Mouse (Mus musculus) stomach, embryonic 16.5 days (tissue): ENCODE results near the gene Fut2. TPM values are rescaled to one million over a fixed set of nuclear protein-coding genes. Genes with fewer than 3 reads are reported as not detected.

Experiments used
- ATAC-seq: fragments of 200-750 bp; cut with Nextera tagmentation; 2 replicates; pipeline ENCODE4 v1.8.0; 2017; ENCODE audit warnings: moderate number of reproducible peaks, moderate TSS enrichment; ENCODE audit not compliant: insufficient read depth, low FRiP score
- H3K27ac ChIP-seq: fragments of 300-500 bp; sonication (generic); 2 replicates; pipeline ENCODE4 v1.5.1; 2014; ENCODE audit warnings: low read length
- H3K27me3 ChIP-seq: fragments of 300-500 bp; sonication (generic); 2 replicates; pipeline ENCODE4 v1.6.1; 2014; ENCODE audit warnings: low read length, control low read depth, mixed read lengths; ENCODE audit not compliant: control insufficient read depth, insufficient read depth
- H3K36me3 ChIP-seq: fragments of 300-500 bp; sonication (generic); 2 replicates; pipeline ENCODE4 v1.6.1; 2014; ENCODE audit warnings: low read length; ENCODE audit not compliant: control insufficient read depth, insufficient read depth
- H3K4me1 ChIP-seq: fragments of 300-500 bp; sonication (generic); 2 replicates; pipeline ENCODE4 v1.6.1; 2014; ENCODE audit warnings: low read length, control low read depth, mixed read lengths; ENCODE audit not compliant: control insufficient read depth, insufficient read depth
- H3K4me2 ChIP-seq: fragments of 300-500 bp; sonication (generic); 2 replicates; pipeline ENCODE4 v1.6.1; 2014; ENCODE audit warnings: low read depth, low read length, mixed read lengths
- H3K4me3 ChIP-seq: fragments of 300-500 bp; sonication (generic); replicated peaks from 2 replicates; pipeline ENCODE4 v1.5.1; 2014; ENCODE audit warnings: mild to moderate bottlenecking, low read length
- H3K9ac ChIP-seq: fragments of 300-500 bp; sonication (generic); 2 replicates; pipeline ENCODE4 v1.6.1; 2014; ENCODE audit warnings: low read length
- H3K9me3 ChIP-seq: fragments of 300-500 bp; sonication (generic); replicated peaks from 2 replicates; pipeline ENCODE4 v1.6.1; 2016; ENCODE audit warnings: low read length, control low read depth; ENCODE audit not compliant: control insufficient read depth
- WGBS: fragments of 180-500 bp; shearing (Covaris S2); extraction: QIAGEN DNeasy Blood & Tissue Kit; methylation state at CpG from one replicate; pipeline ENCODE4 v1.1.7; 2014; 5-methylcytosine and 5-hydroxymethylcytosine counted together
- polyA plus RNA-seq: library from polyadenylated mRNA; unstranded; fragments of >200 nt; fragmentation: Nextera tagmentation; extraction: Ambion mirVana; gene quantifications from 2 replicates; pipeline ENCODE4 v1.2.1, GENCODE M21; 2015

Gene Fut2
- polyA plus RNA-seq, 1 experiment from 2014 or later, result 13.8 TPM

GRCm38 (mm10) chr7:45697894-45698293 is 31.7 kb upstream of the Fut2 start:
- Histone ChIP-seq H3K4me3 (no peak overlapping the region), H3K9ac (no peak overlapping the region), H3K27me3 (peaks cover 20% of the 10 kb centered on the region; the same call in 1 of the 2 replicates), H3K4me2 (no peak overlapping the region), H3K4me1 (peaks cover 10% of the 10 kb centered on the region), H3K27ac (no peak overlapping the region), H3K9me3 (no peaks in the 10 kb centered on the region), H3K36me3 (no peaks in the 10 kb centered on the region)
- 80% methylated on average over 6 of the region's 7 CpGs for WGBS
- ATAC-seq, result no peak

- Histone ChIP-seq H3K27ac (no peak overlapping the region), H3K9ac (no peak overlapping the region), H3K27me3 (peaks cover 15% of the 10 kb centered on the region; the same call in 1 of the 2 replicates), H3K4me1 (peaks cover 4% of the 10 kb centered on the region), H3K9me3 (no peaks in the 10 kb centered on the region), H3K4me2 (no peak overlapping the region), H3K36me3 (no peaks in the 10 kb centered on the region), H3K4me3 (no peak overlapping the region)
- 15% methylated on average over 6 of the region's 6 CpGs for WGBS
- ATAC-seq, result no peak; the same call in 1 of the 2 replicates
These were observed 28.9 kb upstream of the Fut2 start for GRCm38 (mm10) chr7:45695098-45695497.

- Histone ChIP-seq H3K9me3 (no peaks in the 10 kb centered on the region), H3K27ac (no peak within 1 kb of the TSS), H3K9ac (no peak within 1 kb of the TSS), H3K4me1 (no peaks in the 10 kb centered on the region), H3K4me2 (no peak within 1 kb of the TSS), H3K36me3 (no peaks in the 10 kb centered on the region), H3K4me3 (no peak within 1 kb of the TSS), H3K27me3 (peaks cover 6% of the 10 kb centered on the region; the same call in 1 of the 2 replicates)
- ATAC-seq, result no peak
- 90% methylated on average over 50 of the region's 50 CpGs for WGBS
These were observed 27.9 kb upstream of the Fut2 start, which contains the start of gene Sec1 for GRCm38 (mm10) chr7:45693921-45694591. Sec1 (minus strand) TSS chr7:45694402.

- Histone ChIP-seq H3K9me3 (no peaks in the 10 kb centered on the region), H3K27me3 (no peaks in the 10 kb centered on the region), H3K4me2 (no peak overlapping the region), H3K4me3 (no peak overlapping the region), H3K27ac (no peak overlapping the region), H3K4me1 (no peaks in the 10 kb centered on the region), H3K36me3 (no peaks in the 10 kb centered on the region), H3K9ac (no peak overlapping the region)
- 83% methylated on average over 2 of the region's 2 CpGs for WGBS
- no peak for ATAC-seq
These were observed 26.2 kb upstream of the Fut2 start for GRCm38 (mm10) chr7:45692364-45692763.

- H3K9me3 ChIP-seq, result no peaks in the 10 kb centered on the region
- no peaks in the 10 kb centered on the region for H3K27me3 ChIP-seq
- H3K9ac ChIP-seq, result no peak overlapping the region
- H3K4me2 ChIP-seq, result no peak overlapping the region
- no peak for ATAC-seq
- peaks cover 20% of the 10 kb centered on the region for H3K4me1 ChIP-seq
- 58% methylated on average over 11 of the region's 11 CpGs for WGBS
- H3K36me3 ChIP-seq, result no peaks in the 10 kb centered on the region
- no peak overlapping the region for H3K27ac ChIP-seq
- no peak overlapping the region for H3K4me3 ChIP-seq
These were observed 23.6 kb upstream of the Fut2 start for GRCm38 (mm10) chr7:45689800-45690199.

GRCm38 (mm10) chr7:45689099-45689498 is 22.9 kb upstream of the Fut2 start:
- H3K36me3 ChIP-seq, result no peaks in the 10 kb centered on the region
- ATAC-seq, result no peak
- H3K27ac ChIP-seq, result no peak overlapping the region
- H3K9me3 ChIP-seq, result no peaks in the 10 kb centered on the region
- H3K4me2 ChIP-seq, result no peak overlapping the region
- H3K9ac ChIP-seq, result no peak overlapping the region
- no peak overlapping the region for H3K4me3 ChIP-seq
- 68% methylated on average over 6 of the region's 6 CpGs for WGBS
- H3K27me3 ChIP-seq, result no peaks in the 10 kb centered on the region
- peaks cover 20% of the 10 kb centered on the region for H3K4me1 ChIP-seq

GRCm38 (mm10) chr7:45686841-45687240 is 20.6 kb upstream of the Fut2 start:
- Histone ChIP-seq H3K4me2 (no peak overlapping the region), H3K9me3 (no peaks in the 10 kb centered on the region), H3K36me3 (no peaks in the 10 kb centered on the region), H3K27me3 (no peaks in the 10 kb centered on the region), H3K4me1 (peaks cover 31% of the 10 kb centered on the region), H3K9ac (0 out of 2 replicates have a peak overlapping the region, but pooled peaks have one; percentile 26), H3K4me3 (no peak overlapping the region), H3K27ac (no peak overlapping the region)
- WGBS, result 55% methylated on average over 3 of the region's 3 CpGs
- no peak for ATAC-seq

GRCm38 (mm10) chr7:45685811-45686210 is 19.6 kb upstream of the Fut2 start:
- H3K36me3 ChIP-seq, result no peaks in the 10 kb centered on the region
- H3K4me1 ChIP-seq, result peaks cover 31% of the 10 kb centered on the region
- no peak overlapping the region for H3K4me3 ChIP-seq
- H3K27ac ChIP-seq, result no peak overlapping the region
- ATAC-seq, result no peak
- H3K9ac ChIP-seq, result peak overlapping the region; percentile 48; the same call in 1 of the 2 replicates
- no peaks in the 10 kb centered on the region for H3K27me3 ChIP-seq
- H3K4me2 ChIP-seq, result 0 out of 2 replicates have a peak overlapping the region, but pooled peaks have one; percentile 10
- WGBS, result 27% methylated on average over 10 of the region's 10 CpGs
- H3K9me3 ChIP-seq, result no peaks in the 10 kb centered on the region

GRCm38 (mm10) chr7:45683396-45684050 is 17.3 kb upstream of the Fut2 start, which contains the start of gene Ntn5:
Ntn5 (plus strand) TSS chr7:45684022.
- 71% methylated on average over 7 of the region's 7 CpGs for WGBS
- no peak within 1 kb of the TSS for H3K4me2 ChIP-seq
- no peak within 1 kb of the TSS for H3K27ac ChIP-seq
- peak within 1 kb of the TSS; percentile 48; the same call in 1 of the 2 replicates for H3K9ac ChIP-seq
- peaks cover 31% of the 10 kb centered on the region for H3K4me1 ChIP-seq
- no peak within 1 kb of the TSS for H3K4me3 ChIP-seq
- H3K27me3 ChIP-seq, result no peaks in the 10 kb centered on the region
- no peaks in the 10 kb centered on the region for H3K9me3 ChIP-seq
- ATAC-seq, result no peak
- H3K36me3 ChIP-seq, result no peaks in the 10 kb centered on the region
